Mouse (Mus musculus): Measurements from ENCODE around the gene Spred3. TPM values are rescaled to one million over a fixed set of nuclear protein-coding genes. Genes with fewer than 3 reads are reported as not detected.
"Not testable (repeated sequence)": the region's sequence is repeated elsewhere in the genome, so short reads cannot be mapped to it uniquely, and the experiment has no call there.

The Spred3 gene
- polyA plus RNA-seq, 1 experiment from 2014 or later: 11.3 TPM

GRCm38 (mm10) chr7:29141416-29141815 is 28.8 kb downstream of the Spred3 start:
- no peak for ATAC-seq (replicated peaks)
- Histone ChIP-seq H3K27me3 (replicated peaks) (no peaks in the 10 kb centered on the region), H3K4me2 (no peak overlapping the region), H3K9me3 (no peaks in the 10 kb centered on the region), H3K27ac (no peak overlapping the region), H3K4me3 (no peak overlapping the region), H3K9ac (no peak overlapping the region), H3K36me3 (replicated peaks) (no peaks in the 10 kb centered on the region), H3K4me1 (no peaks in the 10 kb centered on the region)
- WGBS: 88% methylated on average over 8 of the region's 8 CpGs

- WGBS: 86% methylated on average over 3 of the region's 4 CpGs
- not testable (repeated sequence) for H3K9ac ChIP-seq; H3K27ac ChIP-seq; H3K4me1 ChIP-seq; H3K4me2 ChIP-seq; H3K9me3 ChIP-seq; H3K36me3 ChIP-seq (replicated peaks); ATAC-seq (replicated peaks); H3K27me3 ChIP-seq (replicated peaks); H3K4me3 ChIP-seq
These were observed 31.0 kb downstream of the Spred3 start for GRCm38 (mm10) chr7:29139237-29139636.

GRCm38 (mm10) chr7:29137429-29137828 is 32.8 kb downstream of the Spred3 start:
- no peak for ATAC-seq (replicated peaks)
- peaks cover 4% of the 10 kb centered on the region; the same call in 1 of the 2 replicates for H3K4me1 ChIP-seq
- H3K27me3 ChIP-seq (replicated peaks): peaks cover 7% of the 10 kb centered on the region
- no peaks in the 10 kb centered on the region for H3K36me3 ChIP-seq (replicated peaks)
- no peak overlapping the region for H3K27ac ChIP-seq
- 49% methylated on average over 16 of the region's 16 CpGs for WGBS
- no peak overlapping the region for H3K4me3 ChIP-seq
- H3K4me2 ChIP-seq: no peak overlapping the region
- H3K9ac ChIP-seq: no peak overlapping the region
- no peaks in the 10 kb centered on the region for H3K9me3 ChIP-seq

GRCm38 (mm10) chr7:29134693-29135386 is 35.4 kb downstream of the Spred3 start, which contains the start of gene Rasgrp4:
Rasgrp4 (plus strand) TSS chr7:29134851.
- H3K27me3 ChIP-seq (replicated peaks): peaks cover 7% of the 10 kb centered on the region
- WGBS: under 1% methylated on average over 12 of the region's 20 CpGs
- H3K9ac ChIP-seq: no peak within 1 kb of the TSS
- H3K4me1 ChIP-seq: peaks cover 4% of the 10 kb centered on the region; the same call in 1 of the 2 replicates
- no peaks in the 10 kb centered on the region for H3K36me3 ChIP-seq (replicated peaks)
- no peak within 1 kb of the TSS for H3K27ac ChIP-seq
- ATAC-seq (replicated peaks): 0 out of 2 replicates have a peak, but pooled peaks have one; percentile 39
- no peaks in the 10 kb centered on the region for H3K9me3 ChIP-seq
- H3K4me3 ChIP-seq: peak within 1 kb of the TSS; percentile 22
- H3K4me2 ChIP-seq: peak within 1 kb of the TSS; percentile 51

GRCm38 (mm10) chr7:29134230-29134629 is 36.0 kb downstream of the Spred3 start:
- H3K9me3 ChIP-seq: no peaks in the 10 kb centered on the region
- H3K4me1 ChIP-seq: peaks cover 4% of the 10 kb centered on the region; the same call in 1 of the 2 replicates
- 4% methylated on average over 4 of the region's 4 CpGs for WGBS
- H3K4me2 ChIP-seq: peak overlapping the region; percentile 51
- H3K36me3 ChIP-seq (replicated peaks): no peaks in the 10 kb centered on the region
- ATAC-seq (replicated peaks): no peak
- peaks cover 7% of the 10 kb centered on the region for H3K27me3 ChIP-seq (replicated peaks)
- H3K9ac ChIP-seq: no peak overlapping the region
- peak overlapping the region; percentile 22 for H3K4me3 ChIP-seq
- no peak overlapping the region for H3K27ac ChIP-seq

- Histone ChIP-seq H3K9ac (no peak overlapping the region), H3K27me3 (replicated peaks) (0 out of 2 replicates have a peak, but pooled peaks cover 4% of the 10 kb centered on the region), H3K4me3 (no peak overlapping the region), H3K9me3 (no peaks in the 10 kb centered on the region), H3K36me3 (replicated peaks) (no peaks in the 10 kb centered on the region), H3K27ac (no peak overlapping the region), H3K4me2 (no peak overlapping the region), H3K4me1 (0 out of 2 replicates have a peak, but pooled peaks cover 7% of the 10 kb centered on the region)
- ATAC-seq (replicated peaks): no peak
- WGBS: 51% methylated on average over 2 of the region's 2 CpGs
These were observed 41.5 kb downstream of the Spred3 start for GRCm38 (mm10) chr7:29128725-29129124.

GRCm38 (mm10) chr7:29126173-29126915 is 43.9 kb downstream of the Spred3 start:
- Histone ChIP-seq H3K4me2 (no peak overlapping the region), H3K36me3 (replicated peaks) (no peaks in the 10 kb centered on the region), H3K9ac (no peak overlapping the region)

GRCm38 (mm10) chr7:29124970-29125369 is 45.2 kb downstream of the Spred3 start, which contains the start of gene Ryr1:
Ryr1 (minus strand) TSS chr7:29125179.
- Histone ChIP-seq H3K4me3 (peak within 1 kb of the TSS; percentile 19), H3K4me2 (peak within 1 kb of the TSS; percentile 49), H3K36me3 (replicated peaks) (no peaks in the 10 kb centered on the region), H3K9ac (no peak within 1 kb of the TSS), H3K27me3 (replicated peaks) (0 out of 2 replicates have a peak, but pooled peaks cover 4% of the 10 kb centered on the region), H3K4me1 (0 out of 2 replicates have a peak, but pooled peaks cover 7% of the 10 kb centered on the region), H3K27ac (no peak within 1 kb of the TSS), H3K9me3 (no peaks in the 10 kb centered on the region)
- 2% methylated on average over 16 of the region's 16 CpGs for WGBS
- ATAC-seq (replicated peaks): no peak; the same call in 1 of the 2 replicates

More at GRCm38 (mm10) chr7:29126173-29126915, 43.9 kb downstream of the Spred3 start:
- ATAC-seq (replicated peaks): no peak
- Histone ChIP-seq H3K4me1 (0 out of 2 replicates have a peak, but pooled peaks cover 7% of the 10 kb centered on the region), H3K27me3 (replicated peaks) (0 out of 2 replicates have a peak, but pooled peaks cover 4% of the 10 kb centered on the region), H3K9me3 (no peaks in the 10 kb centered on the region), H3K4me3 (no peak overlapping the region), H3K27ac (no peak overlapping the region)
- 38% methylated on average over 7 of the region's 7 CpGs for WGBS

GRCm38 (mm10) chr7:29123531-29124358 is 46.5 kb downstream of the Spred3 start:
- Histone ChIP-seq H3K27ac (no peak overlapping the region), H3K4me3 (no peak overlapping the region), H3K36me3 (replicated peaks) (no peaks in the 10 kb centered on the region), H3K4me2 (no peak overlapping the region), H3K27me3 (replicated peaks) (0 out of 2 replicates have a peak, but pooled peaks cover 4% of the 10 kb centered on the region), H3K4me1 (0 out of 2 replicates have a peak, but pooled peaks cover 7% of the 10 kb centered on the region), H3K9ac (no peak overlapping the region), H3K9me3 (no peaks in the 10 kb centered on the region)
- 61% methylated on average over 5 of the region's 5 CpGs for WGBS
- ATAC-seq (replicated peaks): no peak

- 94% methylated on average over 9 of the region's 9 CpGs for WGBS
- ATAC-seq (replicated peaks): no peak
- Histone ChIP-seq H3K4me2 (no peak overlapping the region), H3K27me3 (replicated peaks) (0 out of 2 replicates have a peak, but pooled peaks cover 4% of the 10 kb centered on the region), H3K4me1 (0 out of 2 replicates have a peak, but pooled peaks cover 7% of the 10 kb centered on the region), H3K4me3 (no peak overlapping the region), H3K36me3 (replicated peaks) (no peaks in the 10 kb centered on the region), H3K27ac (no peak overlapping the region), H3K9ac (no peak overlapping the region), H3K9me3 (no peaks in the 10 kb centered on the region)
These were observed 47.4 kb downstream of the Spred3 start for GRCm38 (mm10) chr7:29122821-29123220.

- 69% methylated on average over 1 of the region's 1 CpGs for WGBS
- Histone ChIP-seq H3K27me3 (replicated peaks) (0 out of 2 replicates have a peak, but pooled peaks cover 4% of the 10 kb centered on the region), H3K4me1 (0 out of 2 replicates have a peak, but pooled peaks cover under 1% of the 10 kb centered on the region), H3K9me3 (no peaks in the 10 kb centered on the region), H3K36me3 (replicated peaks) (no peaks in the 10 kb centered on the region), H3K9ac (no peak overlapping the region), H3K4me3 (no peak overlapping the region), H3K27ac (no peak overlapping the region), H3K4me2 (no peak overlapping the region)
- no peak for ATAC-seq (replicated peaks)
These were observed 50.7 kb downstream of the Spred3 start for GRCm38 (mm10) chr7:29119526-29119925.
